Mouse (Mus musculus): Measurements from ENCODE around the gene Rnf20. TPM values are rescaled to one million over a fixed set of nuclear protein-coding genes. Genes with fewer than 3 reads are reported as not detected.
A peak's percentile ranks its signal among the peaks of the same experiment; 100 is the strongest.

The Rnf20 gene
- polyA plus RNA-seq (2012; rRNA removed): 45.7 and 54.3 TPM in 2 replicates
- polyA plus RNA-seq (2014; fragmentation: Nextera tagmentation; extraction: Ambion mirVana): 54.5 and 59.4 TPM in 2 replicates

- Histone ChIP-seq H3K27ac (replicated peaks; ENCODE audit: low read depth, low read length) (peak within 1 kb of the TSS; percentile 86), H3K9me3 (ENCODE audit: control insufficient read depth, low read length) (no peaks in the 10 kb centered on the region), H3K4me3 (replicated peaks; ENCODE audit: low read length) (peak within 1 kb of the TSS; percentile 63), H3K4me2 (replicated peaks; ENCODE audit: low read depth, low read length, severe bottlenecking) (peak within 1 kb of the TSS; percentile 54), H3K36me3 (ENCODE audit: control insufficient read depth, insufficient read depth, low read length) (peaks cover 22% of the 10 kb centered on the region), H3K9ac (ENCODE audit: low read depth, low read length, severe bottlenecking) (peak within 1 kb of the TSS; percentile 76), H3K27me3 (ENCODE audit: control insufficient read depth, insufficient read depth, low read length) (no peaks in the 10 kb centered on the region), H3K4me1 (ENCODE audit: control insufficient read depth, insufficient read depth, low read length) (peaks cover 6% of the 10 kb centered on the region; the same call in 1 of the 2 replicates)
- peak; percentile 99 for ATAC-seq (ENCODE audit: low FRiP score, low read depth)
- TF ChIP-seq POLR2A (IDR thresholded peaks at IDR 0.05; ENCODE audit: borderline replicate concordance, extremely low read depth, insufficient read depth, insufficient read length): no peak
- WGBS: 3% methylated on average over 35 of the region's 37 CpGs
- peak; percentile 95 for DNase-seq (ENCODE audit: low spot score)
Measured at GRCm38 (mm10) chr4:49631319-49632138, at the start of gene Rnf20. Gene Rnf20 (plus strand): TSS chr4:49632006.

GRCm38 (mm10) chr4:49583965-49584831 is 47.6 kb upstream of the Rnf20 start:
- H3K4me1 ChIP-seq (ENCODE audit: control insufficient read depth, insufficient read depth, low read length): peaks cover 31% of the 10 kb centered on the region
- DNase-seq (ENCODE audit: low spot score) (peak; percentile 81), ATAC-seq (ENCODE audit: low FRiP score, low read depth) (peak; percentile 41; the same call in 1 of the 2 replicates)
- 0 out of 2 replicates have a peak overlapping the region, but pooled peaks have one; percentile 18 for H3K9ac ChIP-seq (ENCODE audit: low read depth, low read length, severe bottlenecking)
- H3K27me3 ChIP-seq (ENCODE audit: control insufficient read depth, insufficient read depth, low read length): no peaks in the 10 kb centered on the region
- no peaks in the 10 kb centered on the region for H3K9me3 ChIP-seq (ENCODE audit: control insufficient read depth, low read length)
- H3K4me2 ChIP-seq (replicated peaks; ENCODE audit: low read depth, low read length, severe bottlenecking): 0 out of 2 replicates have a peak overlapping the region, but pooled peaks have one; percentile 4
- H3K27ac ChIP-seq (replicated peaks; ENCODE audit: low read depth, low read length): peak overlapping the region; percentile 52; the same call in 1 of the 2 replicates
- peaks cover 19% of the 10 kb centered on the region for H3K36me3 ChIP-seq (ENCODE audit: control insufficient read depth, insufficient read depth, low read length)
- TF ChIP-seq POLR2A (IDR thresholded peaks at IDR 0.05; ENCODE audit: borderline replicate concordance, extremely low read depth, insufficient read depth, insufficient read length): no peak
- 30% methylated on average over 14 of the region's 14 CpGs for WGBS
- no peak overlapping the region for H3K4me3 ChIP-seq (replicated peaks; ENCODE audit: low read length)

- Histone ChIP-seq H3K27me3 (ENCODE audit: control insufficient read depth, insufficient read depth, low read length) (no peaks in the 10 kb centered on the region), H3K9me3 (ENCODE audit: control insufficient read depth, low read length) (no peaks in the 10 kb centered on the region), H3K4me1 (ENCODE audit: control insufficient read depth, insufficient read depth, low read length) (peaks cover 29% of the 10 kb centered on the region), H3K4me2 (replicated peaks; ENCODE audit: low read depth, low read length, severe bottlenecking) (no peak overlapping the region), H3K4me3 (replicated peaks; ENCODE audit: low read length) (no peak overlapping the region), H3K27ac (replicated peaks; ENCODE audit: low read depth, low read length) (peak overlapping the region; percentile 65), H3K9ac (ENCODE audit: low read depth, low read length, severe bottlenecking) (0 out of 2 replicates have a peak overlapping the region, but pooled peaks have one; percentile 16), H3K36me3 (ENCODE audit: control insufficient read depth, insufficient read depth, low read length) (peaks cover 19% of the 10 kb centered on the region)
- 65% methylated on average over 7 of the region's 7 CpGs for WGBS
- ATAC-seq (ENCODE audit: low FRiP score, low read depth): peak; percentile 70
- DNase-seq (ENCODE audit: low spot score): peak; percentile 65
- no peak for TF ChIP-seq POLR2A (IDR thresholded peaks at IDR 0.05; ENCODE audit: borderline replicate concordance, extremely low read depth, insufficient read depth, insufficient read length)
Measured at GRCm38 (mm10) chr4:49585524-49586101, 46.2 kb upstream of the Rnf20 start.

- no peak overlapping the region for H3K4me3 ChIP-seq (replicated peaks; ENCODE audit: low read length)
- peaks cover 21% of the 10 kb centered on the region for H3K4me1 ChIP-seq (ENCODE audit: control insufficient read depth, insufficient read depth, low read length)
- no peak for ATAC-seq (ENCODE audit: low FRiP score, low read depth)
- 79% methylated on average over 10 of the region's 10 CpGs for WGBS
- no peak overlapping the region for H3K4me2 ChIP-seq (replicated peaks; ENCODE audit: low read depth, low read length, severe bottlenecking)
- H3K27me3 ChIP-seq (ENCODE audit: control insufficient read depth, insufficient read depth, low read length): no peaks in the 10 kb centered on the region
- DNase-seq (ENCODE audit: low spot score): no peak
- no peak for TF ChIP-seq POLR2A (IDR thresholded peaks at IDR 0.05; ENCODE audit: borderline replicate concordance, extremely low read depth, insufficient read depth, insufficient read length)
- no peak overlapping the region for H3K9ac ChIP-seq (ENCODE audit: low read depth, low read length, severe bottlenecking)
- no peaks in the 10 kb centered on the region for H3K9me3 ChIP-seq (ENCODE audit: control insufficient read depth, low read length)
- H3K27ac ChIP-seq (replicated peaks; ENCODE audit: low read depth, low read length): no peak overlapping the region
- peaks cover 19% of the 10 kb centered on the region for H3K36me3 ChIP-seq (ENCODE audit: control insufficient read depth, insufficient read depth, low read length)
Measured at GRCm38 (mm10) chr4:49586811-49587210, 45.0 kb upstream of the Rnf20 start.

Measured in limb, embryonic 14.5 days (tissue).